Comparison of ENCODE assay signal across 17 mouse cellular contexts in the genomic region with DNA sequence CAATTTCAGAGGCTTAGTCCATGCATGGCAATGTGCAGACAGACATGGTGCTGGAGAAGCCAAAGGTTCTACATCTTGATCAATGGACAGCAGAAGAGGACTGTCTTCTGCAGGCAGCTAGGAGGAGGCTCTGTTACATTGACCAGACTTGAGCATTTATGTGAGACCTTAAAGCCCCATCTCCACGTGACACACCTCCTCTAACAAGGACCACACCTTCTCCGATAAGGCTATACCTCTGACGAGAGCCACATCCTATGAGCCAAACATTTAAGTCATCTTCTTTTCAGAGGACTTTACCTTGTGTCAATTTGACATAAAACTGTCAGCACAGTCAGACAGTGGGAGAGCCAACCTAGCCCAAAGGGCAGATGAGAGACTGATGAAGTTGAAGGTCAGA. TPM values are rescaled to one million over a fixed set of nuclear protein-coding genes. Genes with fewer than 3 reads are reported as not detected.
"Had no signal": no experiment of that assay in that cellular context is flagged by ENCODE, and none has a peak within 500 bp of the region (broad histone marks: within the 10 kb centered on the region; RNA-seq: fewer than 3 reads in every experiment).

No protein-coding gene starts in this region.

- H3K9me3 ChIP-seq: limb, embryonic 13.5 days; midbrain, embryonic 10.5 days; midbrain, embryonic 15.5 days; stomach, embryonic 15.5 days had no signal

- H3K9ac ChIP-seq: limb, embryonic 13.5 days; midbrain, embryonic 15.5 days; stomach, embryonic 15.5 days had no signal

- H3K4me1 ChIP-seq: limb, embryonic 13.5 days; midbrain, embryonic 10.5 days; midbrain, embryonic 15.5 days; stomach, embryonic 15.5 days had no signal

- H3K4me3 ChIP-seq: limb, embryonic 13.5 days; midbrain, embryonic 10.5 days; midbrain, embryonic 15.5 days; stomach, embryonic 15.5 days had no signal

- DNase-seq: kidney, adult 11 months; kidney, adult 9 months; kidney, postnatal 36 days; left cerebral cortex, postnatal 4 days; lung, adult 2 months; lung, postnatal 4 days; right cerebral cortex, postnatal 14 days; thymus, adult 2 months; thymus, postnatal 36 days had no signal

- H3K27ac ChIP-seq: kidney, postnatal 0 days; limb, embryonic 13.5 days; midbrain, embryonic 10.5 days; midbrain, embryonic 15.5 days; stomach, embryonic 15.5 days had no signal

- H3K36me3 ChIP-seq: limb, embryonic 13.5 days; midbrain, embryonic 10.5 days; midbrain, embryonic 15.5 days; stomach, embryonic 15.5 days had no signal

- H3K27me3 ChIP-seq: limb, embryonic 13.5 days; midbrain, embryonic 15.5 days; stomach, embryonic 15.5 days had no signal

- ATAC-seq: lung, postnatal 0 days; midbrain, embryonic 15.5 days had no signal

- H3K4me2 ChIP-seq: limb, embryonic 13.5 days; midbrain, embryonic 15.5 days; stomach, embryonic 15.5 days had no signal

RNA-seq across cellular contexts. Expression of a gene that starts 56.4 kb away (rescaled TPM):
- total RNA-seq: layer of hippocampus, adult 18-20 months; layer of hippocampus, postnatal 10 days had no signal
- polyA plus RNA-seq: limb, embryonic 13.5 days; midbrain, embryonic 10.5 days; stomach, embryonic 15.5 days had no signal
